Mouse (Mus musculus): ENCODE measurements at regions not wholly inside any gene's neighbourhood (a gene's known extent, or its start where the extent isn't known, plus 50 kb on each side); places are given as distances from the start of the nearest gene placed in this dataset.

DNA sequence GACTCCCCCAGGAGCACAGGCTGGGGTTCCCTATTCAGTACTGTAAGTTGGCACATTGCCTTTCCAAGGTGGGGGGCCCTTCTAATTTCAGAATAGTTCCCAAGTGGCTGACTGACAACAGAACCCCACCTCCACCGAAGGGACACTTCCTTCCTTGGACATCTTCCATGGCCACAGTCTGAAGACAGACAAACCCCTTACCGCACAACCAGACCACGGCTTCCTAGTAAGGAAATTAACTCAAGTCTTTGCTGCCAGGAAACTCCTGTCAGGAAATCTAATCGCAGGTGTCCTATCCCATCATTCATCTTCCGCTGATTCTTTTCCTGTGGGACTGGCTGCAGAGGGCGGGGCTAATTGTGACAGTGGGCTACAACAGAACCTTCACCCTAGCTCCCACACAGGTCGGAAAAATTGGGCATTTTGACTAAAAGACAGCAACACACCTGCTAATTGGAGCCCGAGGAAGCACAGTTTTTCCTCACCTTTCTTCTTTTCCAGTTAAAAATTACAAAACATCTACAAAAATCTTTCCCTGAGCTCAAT, 309.8 kb downstream of the Ankrd50 start:
- Histone ChIP-seq H3K4me1 (ENCODE audit: control insufficient read depth, insufficient read depth, insufficient read length, low read length) (0 out of 2 replicates have a peak, but pooled peaks cover 2% of the 10 kb centered on the region), H3K4me3 (ENCODE audit: insufficient read depth, low read depth, low read length) (no peak overlapping the region), H3K27ac (replicated peaks; ENCODE audit: low read depth, low read length) (no peak overlapping the region)

DNA sequence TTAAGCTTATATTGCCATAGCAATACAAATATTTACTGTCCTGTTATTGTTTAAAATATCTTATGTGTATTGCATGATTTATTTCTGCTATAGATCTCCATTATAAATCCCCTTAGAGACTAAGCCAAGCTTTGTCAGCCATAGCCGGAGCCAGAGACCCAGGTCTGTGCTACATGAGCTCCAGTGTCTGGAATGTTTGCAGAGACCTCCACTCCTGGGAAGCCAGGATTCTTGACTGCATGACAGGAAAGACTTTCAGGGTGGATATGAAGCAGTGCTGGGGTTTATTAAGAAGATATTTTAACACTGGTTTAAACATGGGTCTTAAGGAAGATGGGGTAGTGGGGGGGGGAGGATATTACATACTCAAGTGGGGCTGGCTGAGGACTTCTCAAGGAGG, 332.2 kb downstream of the Ankrd50 start:
- no peak overlapping the region for H3K4me3 ChIP-seq (ENCODE audit: insufficient read depth, low read depth, low read length)
- H3K27ac ChIP-seq (replicated peaks; ENCODE audit: low read depth, low read length), result no peak overlapping the region
- no peaks in the 10 kb centered on the region; the same call in 1 of the 2 replicates for H3K4me1 ChIP-seq (ENCODE audit: control insufficient read depth, insufficient read depth, insufficient read length, low read length)

DNA sequence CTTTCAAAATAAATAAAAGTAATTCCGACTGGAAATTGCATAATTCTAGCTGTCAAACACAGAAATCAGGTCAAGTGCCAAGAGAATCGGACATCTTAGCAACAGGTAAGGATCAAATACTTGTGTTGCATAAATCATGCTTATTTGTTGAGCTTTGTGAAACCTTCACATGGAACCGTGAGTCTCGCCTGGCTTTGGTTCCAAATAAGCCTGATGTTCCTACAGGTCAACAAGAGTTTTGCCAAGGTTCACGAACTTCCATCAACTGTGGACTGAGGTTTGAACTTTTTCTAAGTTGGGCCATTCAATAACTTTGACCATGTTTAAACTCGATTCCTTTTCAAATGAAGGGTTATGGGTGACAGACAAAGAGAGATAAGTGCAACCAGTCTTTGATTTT, 332.8 kb downstream of the Ankrd50 start:
- Histone ChIP-seq H3K4me1 (ENCODE audit: control insufficient read depth, insufficient read depth, insufficient read length, low read length) (no peaks in the 10 kb centered on the region; the same call in 1 of the 2 replicates), H3K4me3 (ENCODE audit: insufficient read depth, low read depth, low read length) (no peak overlapping the region), H3K27ac (replicated peaks; ENCODE audit: low read depth, low read length) (no peak overlapping the region)

DNA sequence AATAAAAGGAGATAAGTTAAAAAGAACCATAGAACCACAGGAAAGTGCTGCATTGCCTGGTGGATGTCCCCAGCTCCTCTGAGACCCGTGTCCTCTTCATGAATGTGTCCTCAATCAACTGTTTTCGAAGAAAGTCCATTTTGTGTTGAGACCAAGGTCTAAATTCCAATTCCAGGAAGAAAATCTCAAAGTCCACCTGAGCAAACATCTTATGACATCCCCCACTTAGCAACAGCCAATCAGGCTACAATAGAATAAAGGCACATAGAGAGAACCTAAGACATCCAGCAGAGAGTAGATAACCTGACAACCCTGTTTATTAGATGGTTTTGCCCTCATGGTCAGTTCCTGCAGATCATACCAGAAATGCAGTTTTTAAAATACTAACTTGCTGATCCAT, 338.0 kb downstream of the Ankrd50 start:
- no peak overlapping the region for H3K4me3 ChIP-seq (ENCODE audit: insufficient read depth, low read depth, low read length)

DNA sequence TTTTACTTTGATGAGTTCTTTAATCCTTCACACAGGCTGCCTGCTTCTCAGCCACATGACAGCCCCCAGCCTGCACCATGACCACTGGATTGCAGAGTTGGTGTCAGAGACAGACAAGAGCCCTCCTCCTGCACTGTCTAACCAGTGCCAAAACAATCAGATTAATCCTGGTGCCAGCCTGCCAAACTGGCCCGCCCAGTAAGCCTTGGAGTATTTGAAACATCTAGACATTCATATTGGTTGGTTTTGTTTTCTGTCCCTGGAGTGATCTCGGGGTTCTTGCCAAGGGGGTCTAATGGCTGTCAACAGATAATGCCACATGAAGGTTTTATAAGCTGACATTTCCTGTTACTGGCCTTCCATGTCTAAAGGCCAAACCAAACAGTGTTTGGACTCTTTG, 339.2 kb downstream of the Ankrd50 start:
- Histone ChIP-seq H3K27ac (replicated peaks; ENCODE audit: low read depth, low read length) (no peak overlapping the region), H3K4me3 (ENCODE audit: insufficient read depth, low read depth, low read length) (no peak overlapping the region), H3K4me1 (ENCODE audit: control insufficient read depth, insufficient read depth, insufficient read length, low read length) (peaks cover 19% of the 10 kb centered on the region)

More for the DNA sequence above, 338.0 kb downstream of the Ankrd50 start:
- Histone ChIP-seq H3K4me1 (ENCODE audit: control insufficient read depth, insufficient read depth, insufficient read length, low read length) (peaks cover 19% of the 10 kb centered on the region), H3K27ac (replicated peaks; ENCODE audit: low read depth, low read length) (no peak overlapping the region)

DNA sequence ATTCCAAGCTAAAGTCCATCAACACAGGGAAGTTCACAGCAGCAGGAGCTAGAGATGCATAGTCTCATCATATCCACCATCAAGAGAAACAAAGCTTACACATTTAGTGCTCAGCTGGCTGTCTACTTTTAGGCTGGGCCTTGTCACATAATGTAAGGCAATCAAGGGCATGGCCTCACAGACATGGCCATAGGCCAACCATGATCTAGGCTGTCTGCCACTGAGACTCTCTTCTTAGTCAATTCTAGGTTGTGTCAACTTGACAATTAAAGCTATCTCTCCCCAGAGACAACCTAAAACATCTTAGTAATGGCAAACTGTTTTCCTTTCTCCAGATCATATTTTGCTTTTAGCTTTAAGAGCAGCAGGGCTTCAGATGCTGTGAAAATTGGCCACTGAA, 340.0 kb downstream of the Ankrd50 start:
- Histone ChIP-seq H3K4me3 (ENCODE audit: insufficient read depth, low read depth, low read length) (no peak overlapping the region), H3K4me1 (ENCODE audit: control insufficient read depth, insufficient read depth, insufficient read length, low read length) (peaks cover 19% of the 10 kb centered on the region), H3K27ac (replicated peaks; ENCODE audit: low read depth, low read length) (peak overlapping the region; percentile 27; the same call in 1 of the 2 replicates)

DNA sequence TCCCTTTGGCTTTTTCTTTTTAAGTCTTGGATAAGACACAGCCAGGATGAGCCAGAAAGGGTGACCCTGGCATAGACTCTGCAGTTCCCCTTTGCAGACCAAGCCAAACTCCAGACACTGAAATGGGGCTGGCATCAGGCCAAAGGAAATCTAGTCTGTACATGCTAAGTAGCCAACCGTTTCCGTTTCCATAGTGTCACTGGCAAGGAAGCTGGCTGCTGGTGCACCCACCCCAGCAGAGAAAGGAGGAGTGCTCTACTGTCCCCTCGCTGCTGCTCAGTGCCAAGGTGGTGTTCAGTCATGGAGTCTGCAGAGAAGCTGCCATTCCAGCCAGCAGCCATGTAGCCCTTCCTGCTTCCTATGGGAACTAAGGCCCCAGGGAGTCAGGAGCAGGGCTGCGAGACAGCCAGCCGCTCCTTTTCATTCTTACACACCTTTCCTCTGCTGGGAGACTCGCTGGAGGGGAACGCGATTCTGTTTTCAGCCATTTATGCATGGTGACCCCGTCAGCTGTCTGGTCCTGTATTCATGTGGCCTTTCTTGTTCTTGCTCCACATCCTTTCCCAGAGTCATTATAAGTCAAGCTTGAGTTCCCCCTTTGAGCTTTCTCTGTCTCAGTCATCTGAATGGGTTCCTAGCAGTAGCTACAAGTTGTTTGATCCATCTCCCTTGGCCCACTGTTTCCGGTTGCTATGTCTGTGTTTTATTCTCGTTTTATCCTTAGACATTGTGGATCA, 341.3 kb downstream of the Ankrd50 start:
- peaks cover 21% of the 10 kb centered on the region for H3K4me1 ChIP-seq (ENCODE audit: control insufficient read depth, insufficient read depth, insufficient read length, low read length)
- no peak overlapping the region for H3K27ac ChIP-seq (replicated peaks; ENCODE audit: low read depth, low read length)
- H3K4me3 ChIP-seq (ENCODE audit: insufficient read depth, low read depth, low read length), result no peak overlapping the region

DNA sequence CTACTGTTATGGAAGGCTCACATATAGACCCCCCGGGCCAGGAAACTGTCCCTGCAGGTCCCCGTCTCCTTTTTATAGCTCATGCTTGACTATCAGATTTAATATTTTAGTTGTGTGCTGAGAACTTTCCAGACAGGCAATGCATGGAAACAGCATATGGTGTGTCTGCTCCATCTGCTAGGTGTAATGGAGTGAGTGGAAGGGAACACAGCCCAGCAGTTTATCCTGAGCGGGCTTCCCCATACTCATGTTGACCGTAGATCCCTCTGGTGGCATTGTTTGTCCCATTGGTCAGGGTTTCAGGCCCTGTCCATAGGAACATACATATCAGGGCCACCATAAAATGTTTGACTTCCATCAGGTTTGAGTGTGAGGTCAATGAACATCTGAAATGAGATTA, 345.3 kb downstream of the Ankrd50 start:
- Histone ChIP-seq H3K27ac (replicated peaks; ENCODE audit: low read depth, low read length) (no peak overlapping the region), H3K4me3 (ENCODE audit: insufficient read depth, low read depth, low read length) (no peak overlapping the region), H3K4me1 (ENCODE audit: control insufficient read depth, insufficient read depth, insufficient read length, low read length) (peaks cover 9% of the 10 kb centered on the region)

DNA sequence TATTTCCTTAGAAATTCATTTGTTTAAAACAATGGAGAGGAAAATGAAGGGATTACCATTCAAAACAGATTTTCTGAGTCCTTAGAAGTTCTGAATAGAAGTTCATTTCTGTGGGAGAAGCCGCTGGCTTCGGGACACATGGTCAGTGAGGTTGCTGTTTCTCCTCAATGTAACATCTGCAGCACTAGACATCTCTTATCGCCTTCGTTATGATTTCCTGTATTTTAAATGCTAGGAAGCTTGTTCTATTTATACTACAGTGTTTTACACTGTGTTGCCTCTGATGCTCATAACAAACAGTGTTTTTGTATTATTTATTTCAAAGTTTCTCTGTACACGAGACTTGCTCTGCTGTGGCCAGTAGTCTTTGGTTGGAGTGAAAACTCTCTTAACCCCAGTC, 346.6 kb downstream of the Ankrd50 start:
- H3K4me1 ChIP-seq (ENCODE audit: control insufficient read depth, insufficient read depth, insufficient read length, low read length), result peaks cover 3% of the 10 kb centered on the region
- H3K4me3 ChIP-seq (ENCODE audit: insufficient read depth, low read depth, low read length), result no peak overlapping the region
- no peak overlapping the region for H3K27ac ChIP-seq (replicated peaks; ENCODE audit: low read depth, low read length)

DNA sequence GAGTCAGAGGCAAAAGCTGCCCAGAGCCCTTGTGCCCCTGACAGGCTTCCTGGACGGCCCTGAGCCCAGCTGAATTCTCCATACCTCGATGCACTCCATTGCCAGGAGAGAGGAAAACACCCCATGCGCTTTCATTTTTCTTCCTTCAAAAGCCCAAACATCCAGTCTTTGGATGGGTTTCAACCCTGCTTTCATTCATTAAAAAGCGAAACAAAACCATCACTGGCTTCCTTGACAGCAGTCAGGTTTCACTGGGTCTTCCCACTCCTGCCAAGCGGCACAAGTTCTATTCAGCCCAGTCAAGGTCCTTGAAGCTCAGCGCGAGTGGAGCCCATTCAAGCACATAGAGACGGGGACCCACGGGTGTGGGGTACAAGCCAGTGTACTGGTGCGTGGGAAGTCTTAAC, 348.8 kb downstream of the Ankrd50 start:
- no peak overlapping the region for H3K4me3 ChIP-seq (ENCODE audit: insufficient read depth, low read depth, low read length)
- peaks cover 7% of the 10 kb centered on the region for H3K4me1 ChIP-seq (ENCODE audit: control insufficient read depth, insufficient read depth, insufficient read length, low read length)
- H3K27ac ChIP-seq (replicated peaks; ENCODE audit: low read depth, low read length), result no peak overlapping the region

DNA sequence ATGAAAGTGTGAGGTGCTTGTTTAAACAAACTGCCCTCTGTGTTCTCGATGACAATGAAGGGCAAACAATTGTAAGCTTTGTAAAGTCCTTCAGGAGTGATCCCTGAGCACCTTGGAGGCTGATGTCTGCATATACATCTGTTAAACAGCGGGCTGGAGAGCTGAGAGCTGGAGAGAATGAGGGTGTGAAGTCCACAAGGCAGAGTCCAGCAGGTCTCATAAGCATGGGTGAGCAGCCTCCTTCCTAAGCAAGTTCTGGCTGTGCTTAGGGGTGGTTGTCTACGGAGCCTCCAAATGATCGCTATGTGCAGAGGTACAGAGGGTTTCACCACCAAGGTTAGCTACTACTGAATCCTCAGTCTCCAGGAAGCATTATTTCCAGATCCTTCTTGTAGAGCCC, 350.2 kb downstream of the Ankrd50 start:
- H3K27ac ChIP-seq (replicated peaks; ENCODE audit: low read depth, low read length), result no peak overlapping the region
- peaks cover 9% of the 10 kb centered on the region for H3K4me1 ChIP-seq (ENCODE audit: control insufficient read depth, insufficient read depth, insufficient read length, low read length)
- no peak overlapping the region for H3K4me3 ChIP-seq (ENCODE audit: insufficient read depth, low read depth, low read length)

DNA sequence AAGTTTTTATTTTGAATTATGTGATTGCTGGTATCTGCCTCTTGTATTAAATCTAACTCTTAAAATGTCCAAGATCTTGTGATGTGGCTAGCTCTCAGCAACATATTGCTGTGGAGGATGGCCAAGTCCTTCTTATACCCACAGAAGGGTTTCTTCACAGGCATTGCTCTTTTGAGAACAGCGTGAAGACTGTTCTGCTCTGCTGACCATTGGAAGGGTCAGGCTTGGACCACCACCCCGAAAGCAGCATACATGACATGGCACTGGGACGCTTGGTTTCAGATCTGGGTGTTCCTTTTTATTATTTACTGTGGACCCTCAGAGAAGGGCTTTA, 352.8 kb downstream of the Ankrd50 start:
- Histone ChIP-seq H3K4me3 (ENCODE audit: insufficient read depth, low read depth, low read length) (no peak overlapping the region), H3K27ac (replicated peaks; ENCODE audit: low read depth, low read length) (0 out of 2 replicates have a peak overlapping the region, but pooled peaks have one; percentile 51), H3K4me1 (ENCODE audit: control insufficient read depth, insufficient read depth, insufficient read length, low read length) (peaks cover 14% of the 10 kb centered on the region)

DNA sequence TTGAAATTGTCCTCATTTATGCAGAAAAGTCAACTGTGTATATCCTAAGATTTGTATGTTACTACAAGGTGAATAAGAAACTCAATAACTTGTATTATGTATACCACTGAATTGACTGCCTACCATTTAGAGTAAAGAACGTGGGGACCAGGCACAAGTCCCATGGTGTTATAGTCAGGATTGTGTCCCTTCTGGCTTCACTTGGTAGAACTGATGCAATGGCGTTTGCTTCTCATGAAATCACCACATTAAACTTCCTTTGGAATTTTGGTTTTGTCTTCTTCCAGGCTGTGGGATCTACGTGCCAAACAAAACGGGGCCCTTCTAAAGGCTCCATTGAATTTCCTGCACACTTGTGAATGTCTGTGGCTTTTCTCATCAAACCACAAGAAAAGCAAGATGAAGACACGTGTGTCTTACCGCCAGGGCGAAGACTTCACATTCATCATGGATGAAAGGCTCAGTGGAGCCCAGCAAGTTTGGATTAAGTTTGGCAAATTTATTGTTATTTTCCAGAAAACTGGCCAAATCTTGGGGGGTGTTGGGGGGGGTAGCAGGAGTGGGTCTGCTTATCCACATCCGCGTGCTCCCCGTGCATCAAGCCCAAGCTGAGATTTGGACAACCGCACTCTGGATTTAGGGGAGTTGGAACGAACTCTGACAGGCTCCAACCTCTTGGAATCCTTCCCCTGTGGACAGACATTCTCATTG, 353.3 kb downstream of the Ankrd50 start:
- Histone ChIP-seq H3K4me3 (ENCODE audit: insufficient read depth, low read depth, low read length) (no peak overlapping the region), H3K4me1 (ENCODE audit: control insufficient read depth, insufficient read depth, insufficient read length, low read length) (peaks cover 14% of the 10 kb centered on the region), H3K27ac (replicated peaks; ENCODE audit: low read depth, low read length) (no peak overlapping the region)

DNA sequence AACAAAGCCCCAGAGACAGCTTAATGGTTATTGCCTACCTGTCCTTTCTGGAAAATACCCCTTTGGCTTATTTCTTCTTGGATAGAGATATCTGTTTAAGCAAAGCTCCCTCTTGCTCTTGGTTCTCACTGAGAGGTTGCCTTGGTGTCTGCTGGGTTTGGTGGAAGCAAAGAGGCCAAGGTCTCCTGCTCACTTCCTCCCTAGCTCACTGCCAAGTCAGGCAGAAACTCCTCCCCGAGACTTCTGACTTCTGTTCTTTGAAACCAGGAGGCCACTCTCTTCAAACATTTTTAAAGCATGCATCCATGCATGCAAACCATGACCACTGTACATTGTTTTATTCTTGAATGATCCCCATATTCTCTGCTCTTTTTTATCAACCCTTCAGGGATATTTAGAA, 354.6 kb downstream of the Ankrd50 start:
- Histone ChIP-seq H3K27ac (replicated peaks; ENCODE audit: low read depth, low read length) (no peak overlapping the region), H3K4me3 (ENCODE audit: insufficient read depth, low read depth, low read length) (no peak overlapping the region), H3K4me1 (ENCODE audit: control insufficient read depth, insufficient read depth, insufficient read length, low read length) (peaks cover 14% of the 10 kb centered on the region)

DNA sequence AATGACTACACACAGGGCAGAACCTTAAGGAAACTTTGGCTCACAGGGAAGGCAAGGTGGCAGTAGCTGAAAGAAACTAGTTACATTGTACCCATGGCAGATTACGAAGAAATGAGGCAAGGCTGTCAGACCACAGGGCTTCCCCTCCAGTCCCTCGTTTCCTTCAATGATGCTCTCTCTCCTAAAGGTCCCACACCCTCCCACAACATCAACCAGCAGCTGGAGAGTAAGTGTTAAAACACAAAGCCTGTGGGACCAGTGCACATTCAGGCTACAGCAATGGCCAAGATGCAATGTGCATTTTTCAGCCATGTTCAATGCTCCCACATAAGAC, 355.5 kb downstream of the Ankrd50 start:
- Histone ChIP-seq H3K27ac (replicated peaks; ENCODE audit: low read depth, low read length) (peak overlapping the region; percentile 94), H3K4me1 (ENCODE audit: control insufficient read depth, insufficient read depth, insufficient read length, low read length) (peaks cover 14% of the 10 kb centered on the region)

More for the DNA sequence above, 355.5 kb downstream of the Ankrd50 start:
- H3K4me3 ChIP-seq (ENCODE audit: insufficient read depth, low read depth, low read length), result no peak overlapping the region
